Mouse (Mus musculus): Measurements from ENCODE around the gene Ftsj1.
A peak's percentile ranks its signal among the peaks of the same experiment; 100 is the strongest.

Gene Ftsj1

DNA sequence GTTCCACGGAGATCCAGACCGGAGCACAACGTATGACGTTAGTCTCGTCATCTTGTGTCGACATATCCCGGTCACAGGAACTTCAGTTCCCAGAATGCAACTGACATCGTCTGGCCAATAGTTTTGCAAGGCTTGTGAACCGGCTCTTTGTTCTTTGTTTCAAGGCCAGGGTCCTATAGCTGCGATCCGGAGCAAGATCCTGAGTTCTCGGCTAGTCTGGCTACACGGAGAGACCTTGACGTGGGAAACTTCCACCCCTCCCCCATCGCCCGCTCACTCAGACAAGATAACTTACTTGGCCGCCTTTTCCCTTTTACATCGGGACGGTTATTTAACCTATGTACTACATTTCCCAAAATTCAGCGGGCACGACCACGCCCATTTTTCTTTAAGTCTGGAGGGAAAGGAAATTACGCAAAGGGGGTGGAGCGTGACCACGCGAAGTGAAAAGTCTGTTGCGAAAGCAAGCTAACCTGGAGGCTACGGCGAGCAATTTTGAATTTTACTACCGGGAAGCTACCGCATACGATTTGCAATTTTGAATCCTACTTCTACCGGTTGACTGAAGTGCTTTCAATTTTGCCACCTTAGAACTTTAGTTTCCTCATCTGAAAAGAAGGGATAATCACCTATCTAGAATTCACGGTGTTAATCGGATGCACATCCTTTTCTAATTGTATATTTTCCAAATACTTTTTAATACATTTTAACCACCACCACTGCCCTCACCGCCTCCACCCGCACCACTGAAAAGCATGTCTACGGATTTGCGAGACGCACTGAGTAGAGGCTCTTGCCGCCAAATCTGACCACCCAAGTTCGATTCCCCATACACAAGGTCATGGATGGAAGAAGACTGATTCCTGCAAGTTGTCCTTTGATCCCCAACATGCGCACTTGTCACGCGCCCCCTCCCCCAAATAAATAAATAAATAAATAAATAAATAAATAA, at the start of gene Ftsj1:
TSS of gene Ftsj1 (minus strand) at position 73 of the 952 bp plus-strand sequence.
- peak; percentile 78 for DNase-seq (ENCODE audit: low spot score)

DNA sequence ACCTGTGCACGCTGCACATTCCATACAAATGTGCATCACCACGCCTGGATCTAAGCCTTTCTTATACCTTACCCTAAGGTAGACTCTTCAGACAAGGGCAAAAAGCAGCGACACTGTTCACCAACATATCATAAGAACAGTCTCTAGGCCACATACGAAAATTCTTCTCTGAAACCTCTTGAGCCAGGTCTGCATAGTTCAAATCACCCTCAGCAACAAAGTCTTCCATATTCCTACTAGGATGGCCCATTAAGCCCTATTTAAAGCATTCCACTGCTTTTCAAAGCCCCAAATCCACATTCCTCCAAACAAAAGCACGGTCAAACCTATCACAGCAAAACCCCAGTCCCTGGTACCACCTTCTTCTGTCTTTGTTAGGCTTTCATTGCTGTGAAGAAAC, 36.4 kb upstream of the Ftsj1 start:
- no peak for DNase-seq (ENCODE audit: low spot score)

GRCm38 (mm10) chrX:8274056-8274455, 21.9 kb upstream of the Ftsj1 start:
- no peak for DNase-seq (ENCODE audit: low spot score)

- DNase-seq (ENCODE audit: low spot score), result no peak
Observed at GRCm38 (mm10) chrX:8272000-8272399, 19.8 kb upstream of the Ftsj1 start.

DNA sequence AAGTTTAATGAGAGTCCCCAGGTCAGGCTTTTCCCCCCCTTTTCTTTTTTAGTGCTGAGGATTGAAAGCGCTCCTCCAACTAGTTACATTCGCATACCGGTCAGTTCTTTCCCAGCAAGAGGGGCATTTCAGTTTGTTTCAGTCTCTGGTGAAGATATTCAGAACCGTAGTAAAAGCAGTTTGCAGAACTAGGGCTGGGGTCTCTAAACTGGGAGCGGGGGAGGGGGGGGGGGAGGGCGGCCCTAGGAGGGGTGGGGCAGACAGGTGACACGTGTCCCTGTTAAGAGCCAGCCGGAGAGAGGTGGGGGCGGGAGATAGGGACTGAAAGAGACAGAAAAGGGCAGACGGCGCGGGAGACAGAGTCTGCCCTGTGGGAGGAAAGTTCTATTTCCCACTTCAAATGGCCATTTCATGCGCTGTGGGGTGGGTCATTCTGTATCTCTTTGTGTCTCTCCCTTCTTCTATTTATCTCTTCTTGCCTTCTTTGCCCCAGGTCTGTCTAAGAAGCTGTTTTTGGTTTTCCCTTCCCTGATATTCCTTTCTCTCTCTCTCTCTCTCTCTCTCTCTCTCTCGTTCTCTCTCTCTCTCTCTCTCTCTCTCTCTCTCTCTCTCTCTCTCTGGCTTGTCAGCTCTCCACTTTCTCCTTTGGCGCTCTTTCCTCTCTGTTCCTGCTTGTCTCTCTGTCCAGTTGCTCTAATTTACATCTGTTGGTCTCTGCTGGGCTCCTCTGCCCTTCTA, 19.0 kb upstream of the Ftsj1 start, which contains the start of gene Slc38a5:
TSS of gene Slc38a5 (plus strand) at position 51 of the 738 bp plus-strand sequence.
- no peak for DNase-seq (ENCODE audit: low spot score)

DNA sequence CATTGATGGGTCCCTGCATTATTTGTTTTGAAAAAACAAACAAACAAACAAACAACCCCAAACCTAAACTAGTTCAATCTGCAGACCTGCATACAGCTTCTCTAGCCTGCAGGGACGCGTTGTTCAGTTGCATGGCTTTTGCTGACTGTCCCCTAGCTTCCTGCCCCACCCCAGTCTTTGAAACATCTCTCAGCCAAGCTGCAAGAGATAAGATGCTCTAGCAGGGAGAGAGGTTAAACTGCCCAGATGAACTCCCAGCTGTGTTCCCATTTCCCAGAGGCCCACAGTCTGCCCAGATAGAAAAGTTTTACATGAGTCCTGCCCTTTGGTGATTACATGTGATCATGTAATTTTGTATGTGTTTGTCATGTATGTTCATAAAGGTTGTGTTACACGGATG, 12.0 kb upstream of the Ftsj1 start:
- no peak for DNase-seq (ENCODE audit: low spot score)

DNA sequence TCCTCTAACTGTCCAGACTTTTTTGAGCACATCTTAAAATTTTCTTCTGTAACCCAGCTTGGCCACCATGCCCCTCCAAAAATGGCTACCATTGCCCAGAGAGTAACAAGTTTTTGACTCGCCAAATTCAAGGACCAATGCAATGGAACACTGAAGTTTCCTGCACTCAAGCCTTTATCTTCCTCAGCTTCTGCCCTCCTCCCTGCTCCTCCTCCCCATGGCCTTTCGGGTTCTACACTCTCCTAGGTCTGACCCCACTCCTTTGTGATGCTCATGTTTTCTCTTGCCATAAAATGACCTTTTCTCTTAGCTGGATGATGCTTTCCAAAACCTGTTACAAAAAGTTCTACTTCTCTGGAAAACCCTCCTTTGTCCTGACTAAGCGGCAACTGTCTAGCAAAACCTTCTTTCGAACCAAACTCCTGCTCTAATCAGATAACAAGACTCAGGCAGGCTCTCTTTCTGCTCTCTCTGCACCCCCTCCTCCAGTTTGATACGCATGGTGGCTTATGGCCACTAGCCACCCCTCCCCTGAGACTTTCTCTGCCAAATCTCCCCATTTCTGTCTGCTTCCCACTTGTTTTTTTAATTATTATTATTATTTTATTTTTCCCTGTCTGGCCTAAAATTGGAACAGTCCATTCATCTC, 11.1 kb upstream of the Ftsj1 start:
- DNase-seq (ENCODE audit: low spot score), result no peak

DNA sequence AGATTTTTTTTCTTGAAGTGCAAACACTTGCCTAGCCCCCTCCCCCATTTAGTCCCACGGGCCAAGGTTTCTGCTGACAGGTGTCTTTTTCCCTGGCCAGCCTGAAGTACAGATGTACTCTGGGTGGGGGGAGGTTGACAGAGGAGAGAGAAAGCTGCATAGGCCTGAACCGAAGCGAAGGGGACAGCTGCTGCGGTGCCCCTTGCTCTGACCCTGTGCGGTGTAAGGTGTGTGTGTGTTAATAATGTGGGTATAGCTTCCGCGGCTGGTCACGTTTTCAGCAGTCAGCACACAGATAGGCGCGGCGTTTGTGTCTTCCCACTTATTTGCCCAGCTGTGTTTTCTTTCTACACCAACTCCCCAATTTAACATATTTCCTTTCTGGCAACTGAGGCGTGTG, 7.3 kb upstream of the Ftsj1 start:
- DNase-seq (ENCODE audit: low spot score), result no peak

DNA sequence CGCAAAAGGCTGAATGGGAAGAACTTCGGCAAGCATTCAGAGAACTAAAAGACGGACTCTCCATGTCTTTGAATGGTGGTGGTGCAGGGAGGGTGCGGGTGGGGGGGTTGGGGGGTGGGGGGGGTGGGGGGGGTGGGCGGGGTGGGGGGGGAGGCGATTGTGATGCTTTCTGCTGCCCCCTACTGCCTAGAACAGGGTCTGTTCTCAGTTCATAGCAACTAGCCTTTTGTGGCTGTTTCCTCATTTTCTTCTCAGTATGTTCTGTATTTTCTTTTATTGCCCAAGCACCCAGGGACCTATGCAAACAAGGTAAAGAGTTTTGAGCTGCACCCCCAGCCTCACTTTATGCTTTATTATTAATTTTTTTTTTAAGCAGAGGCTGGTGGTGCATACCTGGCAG, 3.6 kb upstream of the Ftsj1 start:
- DNase-seq (ENCODE audit: low spot score), result no peak

- DNase-seq (ENCODE audit: low spot score), result no peak
Observed at GRCm38 (mm10) chrX:8253711-8254110, 1.5 kb upstream of the Ftsj1 start.

DNA sequence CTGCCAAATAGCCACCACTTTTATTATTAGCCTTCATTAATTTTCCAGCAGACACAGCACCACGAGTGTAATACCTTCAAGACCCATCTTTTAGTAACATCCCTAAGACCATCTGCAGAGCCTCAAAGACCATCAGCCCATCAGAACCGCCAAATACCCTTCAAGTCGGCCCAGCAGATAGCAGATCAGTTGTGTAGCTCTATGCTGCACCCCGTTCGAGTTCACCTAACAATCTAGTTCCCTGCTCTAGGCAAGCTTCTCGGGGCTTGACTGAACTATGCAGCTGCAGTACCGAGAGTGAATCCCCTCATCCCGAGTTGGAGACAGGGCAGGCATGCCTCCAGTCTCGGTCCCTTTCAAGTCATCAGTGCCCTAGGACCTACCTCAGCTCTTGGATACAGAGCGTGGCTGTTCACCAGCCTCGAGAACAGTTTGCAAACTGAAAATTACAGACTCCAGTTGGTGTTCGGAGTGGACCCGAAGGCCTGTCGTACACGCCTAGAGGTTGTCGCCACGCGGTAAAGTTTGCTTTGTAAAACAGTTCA, 345 bp downstream of the Ftsj1 start:
- no peak for DNase-seq (ENCODE audit: low spot score)

DNA sequence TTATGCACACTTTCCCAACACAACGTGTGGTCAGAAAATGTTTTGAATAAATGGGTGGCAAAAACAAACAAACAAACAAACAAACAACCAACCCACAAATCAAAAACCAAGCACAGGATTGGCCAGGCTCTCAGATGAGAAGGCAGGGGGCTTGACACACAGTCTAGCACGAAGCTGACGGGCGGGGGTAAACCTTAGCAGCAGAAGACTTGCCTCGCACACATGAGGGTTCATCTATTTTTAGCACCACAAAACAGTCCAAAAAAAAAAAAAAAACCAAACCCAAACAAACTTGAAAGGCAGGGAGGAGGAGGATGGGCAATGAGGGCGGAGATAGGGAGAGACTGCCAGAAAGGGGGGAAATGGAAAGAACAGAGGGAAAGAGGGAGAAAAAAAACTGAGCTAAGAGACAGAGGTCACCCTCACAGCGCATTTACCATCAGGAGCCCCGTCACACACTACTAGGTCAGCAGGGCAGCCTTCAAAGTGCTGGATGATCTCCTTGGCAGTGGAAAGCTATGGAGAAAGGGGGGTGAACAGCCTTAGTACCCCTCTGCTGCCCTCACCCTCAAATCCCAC, 3.6 kb downstream of the Ftsj1 start:
- DNase-seq (ENCODE audit: low spot score), result no peak

DNA sequence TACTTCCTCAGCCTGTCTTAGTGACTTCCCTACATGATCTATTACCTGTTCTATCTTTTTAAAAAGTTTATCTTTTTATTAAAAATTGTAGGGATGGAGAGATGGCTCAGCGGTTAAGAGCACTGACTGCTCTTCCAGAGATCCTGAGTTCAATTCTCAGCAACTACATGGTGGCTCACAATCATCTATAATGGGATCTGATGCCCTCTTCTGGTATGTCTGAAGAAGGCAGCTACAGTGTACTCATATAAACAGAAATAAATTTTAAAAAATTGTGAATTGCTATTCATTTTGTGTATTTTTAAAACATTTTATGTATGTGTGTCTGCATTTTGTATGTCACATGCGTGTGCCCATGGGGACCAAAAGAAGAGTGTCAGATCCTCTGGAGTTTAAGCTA, 4.5 kb downstream of the Ftsj1 start:
- DNase-seq (ENCODE audit: low spot score), result no peak

GRCm38 (mm10) chrX:8238804-8239395, 13.3 kb downstream of the Ftsj1 start:
- no peak for DNase-seq (ENCODE audit: low spot score)

DNA sequence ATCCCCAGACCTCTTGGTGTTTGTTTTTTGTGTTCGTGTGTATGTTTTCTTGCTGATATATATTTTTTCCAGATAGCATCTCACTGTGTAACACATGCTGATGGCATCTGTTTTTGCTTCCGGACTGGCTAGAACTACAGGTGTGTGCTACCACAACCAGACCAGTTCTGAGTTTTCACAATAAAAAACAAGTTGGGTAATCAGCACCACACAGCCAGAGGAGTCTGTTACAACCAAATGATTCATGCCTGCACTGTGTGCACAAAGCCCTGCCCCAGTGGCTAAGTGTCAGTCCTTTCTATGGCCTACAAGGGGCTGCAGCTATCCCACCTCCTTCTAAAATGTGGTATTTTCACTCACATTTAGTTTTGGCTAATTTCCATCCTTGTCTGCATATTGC, 15.5 kb downstream of the Ftsj1 start:
- no peak for DNase-seq (ENCODE audit: low spot score)

- DNase-seq (ENCODE audit: low spot score), result no peak
Observed at GRCm38 (mm10) chrX:8233602-8234001, 18.6 kb downstream of the Ftsj1 start.

DNA sequence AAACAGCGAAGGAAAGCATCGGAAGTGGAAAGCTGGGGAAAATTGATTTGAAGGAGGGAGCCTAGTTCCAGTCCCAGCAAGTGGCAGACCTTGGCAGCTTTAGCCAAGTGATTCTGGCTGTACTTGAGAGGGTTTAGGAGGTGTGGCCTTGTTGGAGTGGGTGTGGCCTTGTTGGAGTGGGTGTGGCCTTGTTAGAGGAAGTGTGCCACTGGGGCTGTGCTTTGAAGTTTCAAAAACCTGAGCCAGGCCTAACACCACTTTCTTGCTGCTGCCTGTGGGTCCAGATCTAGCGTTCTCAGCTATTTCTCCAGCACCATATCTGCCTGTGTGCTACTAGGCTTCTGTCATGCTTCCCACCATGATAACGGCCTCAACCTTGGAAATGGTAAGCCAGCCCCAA, 21.9 kb downstream of the Ftsj1 start:
- no peak for DNase-seq (ENCODE audit: low spot score)

DNA sequence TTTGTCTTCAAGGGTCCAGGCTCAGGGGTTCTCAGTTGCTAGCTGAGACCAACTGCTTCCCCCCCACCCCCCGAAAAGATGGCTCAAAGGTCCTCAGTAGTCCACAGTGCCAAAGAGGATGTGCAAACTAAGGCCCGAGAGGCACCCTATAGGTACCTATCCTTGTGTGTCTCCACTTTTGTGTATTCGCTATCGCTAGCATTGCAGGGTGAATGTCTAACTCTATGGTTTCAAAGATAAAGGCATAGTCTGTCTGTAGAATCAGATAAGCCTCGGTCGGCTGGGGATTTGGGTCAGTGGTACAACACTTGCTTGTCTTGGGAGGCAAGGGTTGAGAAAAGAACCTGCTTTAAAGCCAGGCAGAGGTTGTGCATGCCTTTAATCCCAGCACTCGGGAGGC, 28.7 kb downstream of the Ftsj1 start:
- DNase-seq (ENCODE audit: low spot score), result no peak

DNA sequence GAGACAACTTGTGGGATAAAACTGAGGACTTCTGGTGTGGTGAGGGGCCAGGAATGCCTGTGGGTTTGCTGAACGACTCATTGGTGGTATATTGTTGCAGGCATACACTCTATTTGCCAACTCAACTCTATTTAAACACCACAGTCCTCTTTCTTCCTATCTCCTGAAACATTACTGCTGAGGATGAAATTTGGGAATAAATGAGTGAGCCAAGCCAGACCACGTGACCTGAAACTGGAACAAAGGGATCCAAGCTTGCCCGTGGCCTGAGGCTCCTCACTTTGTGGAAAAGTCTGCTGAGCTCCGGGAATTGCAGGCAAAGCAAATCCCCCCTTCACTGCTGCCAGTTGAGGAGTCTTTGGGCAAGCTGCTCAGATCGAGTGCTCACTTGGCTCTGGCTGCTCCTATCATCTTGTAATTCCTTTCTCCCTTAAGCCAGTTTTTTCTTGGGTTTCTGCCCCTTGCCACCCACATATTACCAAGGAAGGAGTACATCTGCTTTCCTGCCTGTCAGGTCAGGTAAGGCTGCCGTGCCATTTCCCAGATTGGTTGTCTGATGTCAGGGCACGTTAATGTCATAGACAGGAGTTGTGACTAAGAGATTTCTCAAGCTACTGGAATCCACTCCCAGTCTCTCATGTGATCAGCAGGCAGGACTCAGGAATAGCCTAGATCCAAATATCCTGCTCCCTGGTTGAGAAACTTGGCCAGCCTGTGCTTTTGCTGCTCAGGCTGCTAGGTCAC, 29.4 kb downstream of the Ftsj1 start:
- no peak for DNase-seq (ENCODE audit: low spot score)

- no peak for DNase-seq (ENCODE audit: low spot score)
Observed at GRCm38 (mm10) chrX:8222296-8222677, 29.9 kb downstream of the Ftsj1 start.

- DNase-seq (ENCODE audit: low spot score), result no peak
Observed at GRCm38 (mm10) chrX:8219651-8220050, 32.6 kb downstream of the Ftsj1 start.
